ENCODE assay signal across 16 mouse cellular contexts in the genomic region with DNA sequence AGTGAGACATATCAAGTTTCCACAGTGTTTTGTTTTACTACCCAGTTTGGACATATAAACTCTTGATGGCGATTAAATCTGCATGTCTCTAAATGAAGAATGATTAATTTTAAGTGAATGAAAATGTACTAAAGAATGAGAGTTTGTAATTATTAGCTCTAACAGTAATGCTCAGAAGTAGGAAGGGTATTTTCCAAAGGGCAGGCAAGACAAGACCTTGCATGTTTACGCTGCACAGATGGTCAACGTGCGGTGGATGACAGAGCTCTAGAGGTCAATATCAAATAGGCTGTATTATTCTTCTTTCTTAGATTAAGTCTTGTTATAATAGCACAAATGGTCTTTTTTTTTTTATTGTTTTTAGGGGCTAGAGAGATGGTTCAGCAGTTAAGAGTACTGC.
"Had no signal": no experiment of that assay in that cellular context is flagged by ENCODE, and none has a peak within 500 bp of the region (broad histone marks: within the 10 kb centered on the region; RNA-seq: fewer than 3 reads in every experiment).

No protein-coding gene starts in this region.

- DNase-seq: retina, postnatal 1 day; right cerebral cortex, adult 18-20 months; right cerebral cortex, postnatal 14 days; right cerebral cortex, postnatal 25 days; right cerebral cortex, postnatal 4 days; spleen, adult 18-20 months; thymus, adult 18-20 months; thymus, adult 2 months; thymus, postnatal 14 days; thymus, postnatal 25 days; thymus, postnatal 36 days; thymus, postnatal 4 days had no signal

- H3K27ac ChIP-seq: neural tube, embryonic 13.5 days; neural tube, embryonic 15.5 days; stomach, embryonic 15.5 days; stomach, postnatal 0 days had no signal

- H3K9ac ChIP-seq: neural tube, embryonic 13.5 days; neural tube, embryonic 15.5 days; stomach, embryonic 15.5 days had no signal

- H3K36me3 ChIP-seq: neural tube, embryonic 13.5 days; neural tube, embryonic 15.5 days; stomach, embryonic 15.5 days had no signal

- H3K4me3 ChIP-seq: neural tube, embryonic 13.5 days; neural tube, embryonic 15.5 days; stomach, embryonic 15.5 days had no signal

- H3K4me2 ChIP-seq: neural tube, embryonic 13.5 days; neural tube, embryonic 15.5 days; stomach, embryonic 15.5 days had no signal

- H3K9me3 ChIP-seq: neural tube, embryonic 13.5 days; neural tube, embryonic 15.5 days; stomach, embryonic 15.5 days had no signal

- H3K27me3 ChIP-seq: neural tube, embryonic 13.5 days; neural tube, embryonic 15.5 days; stomach, embryonic 15.5 days had no signal
